Mouse (Mus musculus) myocyte (in vitro differentiated cells): ENCODE measurements around the gene Zfp410.

ENCODE experiments used
- CEBPB ChIP-seq: IDR thresholded peaks from 2 replicates; pipeline ENCODE4 v1.6.1; 2011; ENCODE audit warnings: mild to moderate bottlenecking, moderate library complexity; ENCODE audit not compliant: poor library complexity, insufficient read depth, severe bottlenecking
- E2F4 ChIP-seq: IDR thresholded peaks from one replicate; pipeline ENCODE4 v1.6.1; 2011; ENCODE audit warnings: mild to moderate bottlenecking, control low read depth, moderate library complexity; ENCODE audit not compliant: insufficient read depth
- MAX ChIP-seq: IDR thresholded peaks from one replicate; pipeline ENCODE4 v1.6.1; 2011; ENCODE audit warnings: low read depth, mild to moderate bottlenecking, control low read depth
- MYOD1 ChIP-seq, 3 experiments: IDR thresholded peaks; one replicate each; pipeline ENCODE4 v1.6.1; 2011; ENCODE audit warnings: control low read depth in 2 of 3, low read depth in 2 of 3, mild to moderate bottlenecking in 2 of 3, moderate library complexity in 1 of 3; ENCODE audit not compliant: insufficient read length in 2 of 3, control insufficient read depth in 1 of 3
- MYOG ChIP-seq, 3 experiments: IDR thresholded peaks; one replicate each; pipeline ENCODE4 v1.6.1; 2011; ENCODE audit warnings: control low read depth in 2 of 3, low read depth in 2 of 3, mild to moderate bottlenecking in 2 of 3; ENCODE audit not compliant: insufficient read length in 2 of 3, control insufficient read depth in 1 of 3, insufficient read depth in 1 of 3
- POLR2A ChIP-seq: IDR thresholded peaks from one replicate; pipeline ENCODE4 v1.6.1; 2011; ENCODE audit warnings: low read depth, mild to moderate bottlenecking, control low read depth, moderate library complexity; ENCODE audit not compliant: insufficient read length
- POLR2AphosphoS2 ChIP-seq: IDR thresholded peaks from one replicate; pipeline ENCODE4 v1.6.1; 2011; ENCODE audit warnings: low read depth, control low read depth; ENCODE audit not compliant: insufficient read length
- REST ChIP-seq: IDR thresholded peaks from one replicate; pipeline ENCODE4 v1.6.1; 2011; ENCODE audit warnings: mild to moderate bottlenecking, control low read depth, moderate library complexity; ENCODE audit not compliant: insufficient read depth, insufficient read length
- TCF12 ChIP-seq: IDR thresholded peaks from one replicate; pipeline ENCODE4 v1.6.1; 2011; ENCODE audit warnings: mild to moderate bottlenecking, control low read depth; ENCODE audit not compliant: poor library complexity, insufficient read depth, severe bottlenecking
- TCF3 ChIP-seq: IDR thresholded peaks from one replicate; pipeline ENCODE4 v1.6.1; 2011; ENCODE audit warnings: low read depth, control low read depth; ENCODE audit not compliant: insufficient read length
- USF1 ChIP-seq: IDR thresholded peaks from one replicate; pipeline ENCODE4 v1.6.1; 2011; ENCODE audit warnings: low read depth, mild to moderate bottlenecking, control low read depth, moderate library complexity

DNA sequence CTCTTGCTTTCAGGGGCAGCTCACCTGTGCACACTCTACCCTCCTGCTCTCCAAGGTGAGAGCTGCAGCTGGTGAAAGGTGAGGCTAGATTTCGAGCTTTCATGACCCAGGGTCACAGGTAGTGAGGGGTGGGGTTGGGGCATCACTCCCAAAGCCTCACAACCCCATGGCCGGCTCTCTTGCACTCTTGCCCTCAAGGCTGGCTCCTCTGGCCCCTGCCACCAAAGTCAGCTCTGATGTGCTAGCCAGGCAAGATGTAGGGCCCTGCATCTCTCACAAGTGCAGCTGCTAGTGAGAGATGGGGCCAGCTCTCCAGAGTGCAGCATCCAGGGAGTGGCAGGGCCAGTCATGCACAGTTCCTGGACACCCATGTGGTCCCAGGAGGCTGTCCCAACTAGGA lies 49.4 kb upstream of the Zfp410 start:
- TF ChIP-seq POLR2A (no peak), MYOG (IDR thresholded peaks at IDR 0.05; ENCODE audit: control insufficient read depth in 1 of 3, insufficient read depth in 1 of 3, insufficient read length in 2 of 3, low read depth in 2 of 3) (no peak), TCF3 (no peak), E2F4 (no peak), POLR2AphosphoS2 (no peak), USF1 (no peak), CEBPB (no peak), REST (no peak), TCF12 (no peak), MAX (no peak), MYOD1 (IDR thresholded peaks at IDR 0.05; ENCODE audit: control insufficient read depth in 1 of 3, insufficient read length in 2 of 3, low read depth in 2 of 3) (no peak)
